Mouse (Mus musculus) hindbrain, embryonic 13.5 days (tissue): ENCODE measurements around the gene Gps2. TPM values are rescaled to one million over a fixed set of nuclear protein-coding genes. Genes with fewer than 3 reads are reported as not detected.
A peak's percentile ranks its signal among the peaks of the same experiment; 100 is the strongest.

Experiments used
- ATAC-seq: fragments of 200-750 bp; cut with Nextera tagmentation; 2 replicates; pipeline ENCODE4 v1.8.0; 2017; ENCODE audit warnings: moderate TSS enrichment; ENCODE audit not compliant: low FRiP score
- H3K27ac ChIP-seq: fragments of 300-500 bp; sonication (generic); 2 replicates; pipeline ENCODE4 v1.5.1; 2015; ENCODE audit warnings: inconsistent platforms, mild to moderate bottlenecking, moderate library complexity
- H3K27me3 ChIP-seq: fragments of 300-500 bp; sonication (generic); 2 replicates; pipeline ENCODE4 v1.6.1; 2015; ENCODE audit warnings: mild to moderate bottlenecking, inconsistent platforms
- H3K36me3 ChIP-seq: fragments of 300-500 bp; sonication (generic); 2 replicates; pipeline ENCODE4 v1.6.1; 2015; ENCODE audit warnings: mild to moderate bottlenecking, inconsistent platforms
- H3K4me1 ChIP-seq: fragments of 300-500 bp; sonication (generic); replicated peaks from 2 replicates; pipeline ENCODE4 v1.6.1; 2015; ENCODE audit warnings: inconsistent platforms
- H3K4me2 ChIP-seq: fragments of 300-500 bp; sonication (generic); 2 replicates; pipeline ENCODE4 v1.6.1; 2015; ENCODE audit warnings: inconsistent platforms, mild to moderate bottlenecking, moderate library complexity
- H3K4me3 ChIP-seq: fragments of 300-500 bp; sonication (generic); 2 replicates; pipeline ENCODE4 v1.5.1; 2015; ENCODE audit warnings: mild to moderate bottlenecking, inconsistent platforms
- H3K9ac ChIP-seq: fragments of 300-500 bp; sonication (generic); 2 replicates; pipeline ENCODE4 v1.6.1; 2015; ENCODE audit warnings: mild to moderate bottlenecking, inconsistent platforms
- H3K9me3 ChIP-seq: fragments of 300-500 bp; sonication (generic); 2 replicates; pipeline ENCODE4 v1.6.1; 2016; ENCODE audit warnings: inconsistent platforms
- WGBS: fragments of 180-500 bp; shearing (Covaris S2); methylation state at CpG from one replicate; pipeline ENCODE4 v1.1.7; 2015; 5-methylcytosine and 5-hydroxymethylcytosine counted together
- polyA plus RNA-seq: library from polyadenylated mRNA; unstranded; fragments of >200 nt; fragmentation: Nextera tagmentation; extraction: Ambion mirVana; gene quantifications from 2 replicates; pipeline ENCODE4 v1.2.1, GENCODE M21; 2015

Gps2 gene
- polyA plus RNA-seq, 1 experiment from 2014 or later = 72.4 TPM

DNA sequence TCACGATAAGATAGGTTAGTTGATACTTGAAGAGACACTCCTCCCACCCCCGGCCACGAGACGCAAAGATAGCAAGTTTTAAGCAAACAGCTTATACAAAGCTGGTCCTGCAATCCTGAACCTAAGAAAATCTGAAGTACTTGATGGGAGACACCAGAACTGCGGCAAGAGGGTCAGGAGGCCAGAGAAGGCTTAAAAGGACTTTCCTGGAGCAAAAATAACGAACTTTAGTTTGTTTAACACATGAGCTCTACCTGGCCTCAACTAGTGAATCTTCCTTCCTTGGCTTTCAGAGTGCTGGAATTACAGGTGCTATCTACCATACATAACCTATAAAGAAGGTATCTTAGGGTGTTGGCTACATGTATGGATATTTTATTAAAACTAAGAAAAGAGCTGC, 21.0 kb downstream of the Gps2 start:
- peaks cover 57% of the 10 kb centered on the region for H3K27me3 ChIP-seq
- no peak overlapping the region for H3K27ac ChIP-seq
- no peak overlapping the region for H3K9ac ChIP-seq
- 26% methylated on average over 6 of the region's 6 CpGs for WGBS
- H3K9me3 ChIP-seq = no peaks in the 10 kb centered on the region
- ATAC-seq = no peak
- H3K4me2 ChIP-seq = peak overlapping the region; percentile 42; the same call in 1 of the 2 replicates
- no peaks in the 10 kb centered on the region for H3K36me3 ChIP-seq
- H3K4me3 ChIP-seq = peak overlapping the region; percentile 19
- peaks cover 21% of the 10 kb centered on the region for H3K4me1 ChIP-seq

DNA sequence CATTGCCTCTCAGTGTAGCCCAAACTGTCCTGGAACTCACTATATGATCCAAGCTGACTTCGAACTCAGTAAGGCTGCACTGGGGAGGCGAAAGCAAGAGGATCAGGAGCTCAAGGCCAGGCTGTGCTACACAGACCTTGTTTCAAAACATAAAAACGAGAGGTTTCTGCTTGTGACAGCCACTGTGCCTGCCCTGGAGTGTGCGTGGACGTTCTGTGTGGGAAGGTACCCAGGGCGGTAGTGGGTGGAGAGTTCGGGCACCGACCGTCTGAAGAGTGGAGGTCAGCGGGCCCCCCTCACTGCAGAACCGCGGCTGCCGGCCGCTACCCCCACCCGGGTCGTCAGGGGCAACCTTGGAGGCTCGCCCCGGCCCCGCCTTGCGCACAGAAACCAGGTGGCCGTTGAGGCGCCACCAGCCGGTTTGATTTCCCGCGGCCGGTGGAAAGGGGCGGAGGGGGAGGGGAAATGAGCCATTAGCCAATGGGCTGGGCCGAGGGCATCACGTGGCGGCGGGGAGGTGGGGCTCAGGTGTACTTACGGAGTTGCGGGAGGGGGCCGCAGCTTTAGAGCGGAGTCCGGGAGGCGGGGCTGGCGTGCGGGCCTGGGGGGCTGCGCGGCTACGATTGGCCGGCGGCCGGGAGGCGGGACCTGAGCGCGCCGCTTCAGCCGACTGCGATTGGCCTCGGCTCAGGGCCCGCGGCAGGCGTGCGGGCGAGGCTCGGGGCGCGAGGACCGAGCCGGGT, 21.6 kb downstream of the Gps2 start, which contains the start of gene Ybx2:
Ybx2 (plus strand) TSS at position 660 of the 743 bp plus-strand sequence.
- Histone ChIP-seq H3K9ac (peak within 1 kb of the TSS; percentile 75), H3K27ac (no peak within 1 kb of the TSS), H3K4me3 (peak within 1 kb of the TSS; percentile 61), H3K4me1 (peaks cover 21% of the 10 kb centered on the region), H3K9me3 (no peaks in the 10 kb centered on the region), H3K4me2 (peak within 1 kb of the TSS; percentile 99), H3K27me3 (peaks cover 63% of the 10 kb centered on the region), H3K36me3 (no peaks in the 10 kb centered on the region)
- peak; percentile 93 for ATAC-seq
- 1% methylated on average over 42 of the region's 62 CpGs for WGBS

GRCm38 (mm10) chr11:69936156-69936555, 22.5 kb downstream of the Gps2 start:
- no peak for ATAC-seq
- peaks cover 25% of the 10 kb centered on the region for H3K4me1 ChIP-seq
- H3K9me3 ChIP-seq = no peaks in the 10 kb centered on the region
- peak overlapping the region; percentile 99 for H3K4me2 ChIP-seq
- peaks cover 61% of the 10 kb centered on the region for H3K27me3 ChIP-seq
- 2% methylated on average over 26 of the region's 30 CpGs for WGBS
- H3K9ac ChIP-seq = peak overlapping the region; percentile 75
- no peaks in the 10 kb centered on the region for H3K36me3 ChIP-seq
- H3K4me3 ChIP-seq = peak overlapping the region; percentile 61
- no peak overlapping the region for H3K27ac ChIP-seq

- Histone ChIP-seq H3K36me3 (no peaks in the 10 kb centered on the region), H3K4me3 (peak overlapping the region; percentile 61), H3K9ac (peak overlapping the region; percentile 75; the same call in 1 of the 2 replicates), H3K9me3 (no peaks in the 10 kb centered on the region), H3K27ac (no peak overlapping the region), H3K4me1 (peaks cover 25% of the 10 kb centered on the region), H3K4me2 (peak overlapping the region; percentile 99), H3K27me3 (peaks cover 58% of the 10 kb centered on the region)
- ATAC-seq = no peak
- WGBS = 44% methylated on average over 9 of the region's 9 CpGs
Measured at GRCm38 (mm10) chr11:69936714-69937347, 23.1 kb downstream of the Gps2 start.

- Histone ChIP-seq H3K9me3 (no peaks in the 10 kb centered on the region), H3K27me3 (peaks cover 55% of the 10 kb centered on the region), H3K4me2 (no peak overlapping the region), H3K36me3 (no peaks in the 10 kb centered on the region), H3K4me3 (no peak overlapping the region), H3K27ac (no peak overlapping the region), H3K4me1 (peaks cover 25% of the 10 kb centered on the region), H3K9ac (no peak overlapping the region)
- 50% methylated on average over 4 of the region's 4 CpGs for WGBS
- ATAC-seq = no peak
Measured at GRCm38 (mm10) chr11:69937385-69937784, 23.7 kb downstream of the Gps2 start.

GRCm38 (mm10) chr11:69937834-69938233, 24.1 kb downstream of the Gps2 start:
- no peak for ATAC-seq
- WGBS = 72% methylated on average over 5 of the region's 5 CpGs
- H3K36me3 ChIP-seq = no peaks in the 10 kb centered on the region
- H3K27ac ChIP-seq = no peak overlapping the region
- no peak overlapping the region for H3K4me2 ChIP-seq
- no peaks in the 10 kb centered on the region for H3K9me3 ChIP-seq
- peaks cover 55% of the 10 kb centered on the region for H3K27me3 ChIP-seq
- no peak overlapping the region for H3K9ac ChIP-seq
- H3K4me1 ChIP-seq = peaks cover 25% of the 10 kb centered on the region
- no peak overlapping the region for H3K4me3 ChIP-seq

- no peak overlapping the region for H3K27ac ChIP-seq
- no peak overlapping the region for H3K4me3 ChIP-seq
- H3K9ac ChIP-seq = peak overlapping the region; percentile 35; the same call in 1 of the 2 replicates
- no peaks in the 10 kb centered on the region for H3K9me3 ChIP-seq
- no peak for ATAC-seq
- H3K27me3 ChIP-seq = peaks cover 55% of the 10 kb centered on the region
- no peaks in the 10 kb centered on the region for H3K36me3 ChIP-seq
- H3K4me2 ChIP-seq = no peak overlapping the region
- 36% methylated on average over 9 of the region's 9 CpGs for WGBS
- H3K4me1 ChIP-seq = peaks cover 25% of the 10 kb centered on the region
Measured at GRCm38 (mm10) chr11:69938401-69938979, 24.8 kb downstream of the Gps2 start.

- WGBS = 64% methylated on average over 5 of the region's 5 CpGs
- H3K9ac ChIP-seq = no peak overlapping the region
- H3K27me3 ChIP-seq = peaks cover 55% of the 10 kb centered on the region
Measured at GRCm38 (mm10) chr11:69939181-69939580, 25.5 kb downstream of the Gps2 start.

DNA sequence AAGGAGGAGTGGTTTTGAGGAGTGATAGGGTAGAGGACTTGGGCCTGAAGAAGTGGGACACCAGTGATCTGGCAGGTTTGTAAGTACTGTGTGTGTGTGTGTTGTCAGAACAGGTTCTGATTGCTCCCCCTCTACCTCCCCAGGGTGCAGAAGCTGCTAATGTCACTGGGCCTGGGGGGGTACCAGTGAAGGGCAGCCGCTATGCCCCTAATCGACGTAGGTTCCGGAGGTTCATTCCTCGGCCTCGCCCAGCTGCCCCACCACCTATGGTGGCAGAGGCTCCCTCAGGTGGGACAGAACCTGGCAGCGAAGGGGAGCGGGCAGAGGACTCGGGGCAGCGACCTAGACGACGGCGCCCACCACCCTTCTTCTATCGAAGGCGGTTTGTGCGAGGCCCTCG, 26.0 kb downstream of the Gps2 start:
- 92% methylated on average over 17 of the region's 17 CpGs for WGBS
- Histone ChIP-seq H3K9me3 (no peaks in the 10 kb centered on the region), H3K27ac (no peak overlapping the region), H3K9ac (no peak overlapping the region), H3K4me1 (peaks cover 20% of the 10 kb centered on the region), H3K27me3 (peaks cover 50% of the 10 kb centered on the region), H3K4me2 (no peak overlapping the region), H3K4me3 (no peak overlapping the region), H3K36me3 (no peaks in the 10 kb centered on the region)
- ATAC-seq = no peak

More at GRCm38 (mm10) chr11:69939181-69939580, 25.5 kb downstream of the Gps2 start:
- H3K4me2 ChIP-seq = no peak overlapping the region
- H3K9me3 ChIP-seq = no peaks in the 10 kb centered on the region
- H3K4me1 ChIP-seq = peaks cover 23% of the 10 kb centered on the region
- no peak overlapping the region for H3K4me3 ChIP-seq
- ATAC-seq = no peak
- H3K27ac ChIP-seq = no peak overlapping the region
- H3K36me3 ChIP-seq = no peaks in the 10 kb centered on the region

DNA sequence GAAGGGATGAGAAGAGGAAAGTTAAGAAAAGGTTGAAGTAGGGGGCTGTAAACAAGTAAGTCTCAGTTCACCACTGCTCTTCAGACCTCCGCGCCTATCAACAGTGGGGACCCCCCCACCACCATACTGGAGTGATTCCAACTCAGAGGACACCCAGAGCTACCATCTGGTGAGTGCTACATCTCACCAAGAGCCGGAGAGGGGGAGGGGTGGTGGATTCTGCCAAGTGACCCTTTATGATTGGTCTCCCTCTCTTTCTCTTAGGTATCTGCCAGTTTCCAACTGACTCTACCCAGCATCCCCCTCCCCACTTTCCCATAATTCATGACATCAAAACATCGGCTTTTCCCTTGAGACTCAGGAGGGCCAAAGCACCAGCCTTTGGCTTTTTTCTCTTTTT, 27.3 kb downstream of the Gps2 start:
- peaks cover 15% of the 10 kb centered on the region for H3K4me1 ChIP-seq
- peaks cover 43% of the 10 kb centered on the region for H3K27me3 ChIP-seq
- no peak overlapping the region for H3K9ac ChIP-seq
- H3K9me3 ChIP-seq = no peaks in the 10 kb centered on the region
- no peak overlapping the region for H3K27ac ChIP-seq
- no peak overlapping the region for H3K4me3 ChIP-seq
- no peaks in the 10 kb centered on the region for H3K36me3 ChIP-seq
- WGBS = 80% methylated on average over 4 of the region's 4 CpGs
- no peak overlapping the region for H3K4me2 ChIP-seq
- ATAC-seq = no peak

DNA sequence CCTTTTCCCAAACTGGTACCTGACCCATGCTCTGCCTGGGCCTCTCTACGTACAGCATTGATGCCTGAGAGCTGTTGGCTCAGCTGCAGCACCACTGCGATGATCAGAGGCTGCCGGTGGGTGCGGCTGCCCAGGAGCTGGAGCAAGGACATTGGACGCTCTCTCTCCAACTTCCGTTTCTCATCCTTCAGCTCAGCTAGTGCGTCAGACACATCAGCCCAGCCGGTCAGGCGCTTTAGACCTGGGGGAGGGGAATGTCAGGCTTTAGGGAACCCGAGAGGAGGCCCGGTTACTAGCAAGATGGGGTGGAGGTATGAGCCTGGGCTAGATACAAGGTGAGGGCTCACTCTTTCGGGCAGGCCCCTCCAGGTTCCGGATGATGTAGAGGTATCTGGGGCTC, 31.5 kb downstream of the Gps2 start:
- Histone ChIP-seq H3K9ac (no peak overlapping the region), H3K4me2 (no peak overlapping the region), H3K4me1 (peaks cover 22% of the 10 kb centered on the region), H3K4me3 (no peak overlapping the region), H3K36me3 (no peaks in the 10 kb centered on the region), H3K27ac (no peak overlapping the region), H3K9me3 (no peaks in the 10 kb centered on the region), H3K27me3 (peaks cover 26% of the 10 kb centered on the region)
- no peak for ATAC-seq
- 76% methylated on average over 13 of the region's 13 CpGs for WGBS

- Histone ChIP-seq H3K27ac (no peak overlapping the region), H3K4me1 (peaks cover 19% of the 10 kb centered on the region), H3K4me3 (no peak overlapping the region; the same call in 1 of the 2 replicates), H3K9ac (no peak overlapping the region), H3K27me3 (peaks cover 34% of the 10 kb centered on the region), H3K9me3 (no peaks in the 10 kb centered on the region), H3K36me3 (no peaks in the 10 kb centered on the region), H3K4me2 (no peak overlapping the region)
- WGBS = 93% methylated on average over 18 of the region's 18 CpGs
- ATAC-seq = no peak
Measured at GRCm38 (mm10) chr11:69945997-69946891, 32.6 kb downstream of the Gps2 start.
